Mouse (Mus musculus) kidney, postnatal 0 days (tissue): ENCODE data around the gene Odaph. TPM values are rescaled to one million over a fixed set of nuclear protein-coding genes. Genes with fewer than 3 reads are reported as not detected.

Source experiments
- ATAC-seq: fragments of 200-750 bp; cut with Nextera tagmentation; replicated peaks from 2 replicates; pipeline ENCODE4 v1.8.0; 2017; ENCODE audit warnings: low read depth, moderate number of reproducible peaks, moderate TSS enrichment, moderate library complexity; ENCODE audit not compliant: low FRiP score
- DNase-seq: peaks from one replicate; pipeline ENCODE4 v3.0.0-alpha.2; 2016; ENCODE audit warnings: low spot score
- H3K27ac ChIP-seq: fragments of 300-500 bp; sonication (generic); 2 replicates; pipeline ENCODE4 v1.5.1; 2014; ENCODE audit warnings: mild to moderate bottlenecking
- H3K27me3 ChIP-seq: fragments of 300-500 bp; sonication (generic); 2 replicates; pipeline ENCODE4 v1.6.1; 2014; ENCODE audit warnings: low read length, mixed read lengths; ENCODE audit not compliant: insufficient read depth
- H3K36me3 ChIP-seq: fragments of 300-500 bp; sonication (generic); 2 replicates; pipeline ENCODE4 v1.6.1; 2014; ENCODE audit warnings: low read length, mixed read lengths; ENCODE audit not compliant: insufficient read depth
- H3K4me1 ChIP-seq: fragments of 300-500 bp; sonication (generic); replicated peaks from 2 replicates; pipeline ENCODE4 v1.6.1; 2014; ENCODE audit warnings: antibody characterized with exemption, low read length, mixed read lengths; ENCODE audit not compliant: insufficient read depth
- H3K4me2 ChIP-seq: fragments of 300-500 bp; sonication (generic); 2 replicates; pipeline ENCODE4 v1.6.1; 2014; ENCODE audit warnings: mild to moderate bottlenecking, low read length, moderate library complexity, mixed read lengths
- H3K4me3 ChIP-seq: fragments of 300-500 bp; sonication (generic); replicated peaks from 2 replicates; pipeline ENCODE4 v1.5.1; 2014; ENCODE audit warnings: low read depth, low read length
- H3K9ac ChIP-seq: fragments of 300-500 bp; sonication (generic); 2 replicates; pipeline ENCODE4 v1.6.1; 2014; ENCODE audit warnings: low read depth, low read length
- H3K9me3 ChIP-seq: fragments of 300-500 bp; sonication (generic); replicated peaks from 2 replicates; pipeline ENCODE4 v1.6.1; 2016; ENCODE audit warnings: low read length, inconsistent platforms, mixed read lengths
- CTCF ChIP-seq: IDR thresholded peaks from 2 replicates; pipeline ENCODE4 v1.5.1; 2016; ENCODE audit warnings: antibody characterized with exemption, low read depth, mild to moderate bottlenecking, moderate library complexity
- whole genome bisulfite sequencing: fragments of 180-500 bp; shearing (Covaris S2); extraction: QIAGEN DNeasy Blood & Tissue Kit; methylation state at CpG from one replicate; pipeline ENCODE4 v1.1.7; 2014; 5-methylcytosine and 5-hydroxymethylcytosine counted together
- polyA plus RNA-seq: library from polyadenylated mRNA; unstranded; fragments of >200 nt; fragmentation: Nextera tagmentation; extraction: Ambion mirVana; gene quantifications from 2 replicates; pipeline ENCODE4 v1.2.1, GENCODE M21; 2015

Odaph gene
- polyA plus RNA-seq, 1 experiment from 2014 or later: not detected

DNA sequence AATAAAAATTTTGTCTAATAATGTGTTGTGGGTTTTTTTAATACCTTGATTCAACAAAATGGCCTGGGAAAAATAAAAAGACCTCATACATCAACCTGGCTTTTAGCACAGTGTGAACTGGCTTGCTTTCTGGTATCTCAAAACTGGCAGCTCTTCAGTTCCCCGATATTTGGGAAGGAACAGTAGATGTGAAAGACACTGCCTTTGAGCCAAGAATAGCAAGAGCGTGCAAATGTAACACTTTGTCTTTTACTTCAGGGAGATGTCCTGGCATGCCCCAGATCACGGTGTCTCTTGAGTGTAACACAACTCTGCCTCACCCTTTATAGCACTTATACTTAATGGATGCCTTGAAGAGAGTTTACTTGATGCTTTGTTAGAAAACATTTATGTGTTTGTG, 15.2 kb upstream of the Odaph start:
- no peaks in the 10 kb centered on the region for H3K9me3 ChIP-seq
- H3K4me1 ChIP-seq: no peaks in the 10 kb centered on the region
- H3K4me3 ChIP-seq: no peak overlapping the region
- no peak overlapping the region for H3K9ac ChIP-seq
- 87% methylated on average over 3 of the region's 3 CpGs for WGBS
- TF ChIP-seq CTCF: no peak
- H3K27me3 ChIP-seq: no peaks in the 10 kb centered on the region
- no peaks in the 10 kb centered on the region; the same call in 1 of the 2 replicates for H3K36me3 ChIP-seq
- no peak overlapping the region for H3K4me2 ChIP-seq
- DNase-seq: no peak
- no peak overlapping the region for H3K27ac ChIP-seq
- no peak for ATAC-seq

- 88% methylated on average over 7 of the region's 7 CpGs for WGBS
- Histone ChIP-seq H3K9me3 (no peaks in the 10 kb centered on the region), H3K4me2 (no peak overlapping the region), H3K27ac (no peak overlapping the region), H3K4me1 (no peaks in the 10 kb centered on the region), H3K36me3 (no peaks in the 10 kb centered on the region; the same call in 1 of the 2 replicates), H3K4me3 (no peak overlapping the region), H3K27me3 (no peaks in the 10 kb centered on the region), H3K9ac (no peak overlapping the region)
- no peak for DNase-seq
- TF ChIP-seq CTCF: no peak
- ATAC-seq: no peak
Measured at GRCm38 (mm10) chr5:91974002-91974401, 13.3 kb upstream of the Odaph start.

- Histone ChIP-seq H3K27me3 (no peaks in the 10 kb centered on the region), H3K9ac (no peak overlapping the region), H3K4me3 (no peak overlapping the region), H3K4me2 (no peak overlapping the region), H3K9me3 (no peaks in the 10 kb centered on the region), H3K36me3 (no peaks in the 10 kb centered on the region), H3K4me1 (no peaks in the 10 kb centered on the region), H3K27ac (no peak overlapping the region)
- ATAC-seq (no peak), DNase-seq (no peak)
- no peak for TF ChIP-seq CTCF
- 88% methylated on average over 9 of the region's 9 CpGs for WGBS
Measured at GRCm38 (mm10) chr5:91975758-91976157, 11.5 kb upstream of the Odaph start.

- Histone ChIP-seq H3K27me3 (no peaks in the 10 kb centered on the region), H3K9me3 (no peaks in the 10 kb centered on the region), H3K4me1 (no peaks in the 10 kb centered on the region), H3K4me3 (no peak overlapping the region), H3K36me3 (no peaks in the 10 kb centered on the region), H3K27ac (no peak overlapping the region), H3K4me2 (no peak overlapping the region), H3K9ac (no peak overlapping the region)
- no peak for DNase-seq
- no peak for TF ChIP-seq CTCF
- no peak for ATAC-seq
- 76% methylated on average over 10 of the region's 10 CpGs for WGBS
Measured at GRCm38 (mm10) chr5:91976566-91977396, 10.5 kb upstream of the Odaph start.

GRCm38 (mm10) chr5:91977397-91977770, 9.9 kb upstream of the Odaph start:
- Histone ChIP-seq H3K9me3 (no peaks in the 10 kb centered on the region), H3K27ac (no peak overlapping the region), H3K9ac (no peak overlapping the region), H3K36me3 (no peaks in the 10 kb centered on the region), H3K4me3 (no peak overlapping the region), H3K27me3 (no peaks in the 10 kb centered on the region), H3K4me1 (no peaks in the 10 kb centered on the region), H3K4me2 (no peak overlapping the region)
- DNase-seq (no peak), ATAC-seq (no peak)
- no peak for TF ChIP-seq CTCF
- WGBS: 87% methylated on average over 2 of the region's 2 CpGs

DNA sequence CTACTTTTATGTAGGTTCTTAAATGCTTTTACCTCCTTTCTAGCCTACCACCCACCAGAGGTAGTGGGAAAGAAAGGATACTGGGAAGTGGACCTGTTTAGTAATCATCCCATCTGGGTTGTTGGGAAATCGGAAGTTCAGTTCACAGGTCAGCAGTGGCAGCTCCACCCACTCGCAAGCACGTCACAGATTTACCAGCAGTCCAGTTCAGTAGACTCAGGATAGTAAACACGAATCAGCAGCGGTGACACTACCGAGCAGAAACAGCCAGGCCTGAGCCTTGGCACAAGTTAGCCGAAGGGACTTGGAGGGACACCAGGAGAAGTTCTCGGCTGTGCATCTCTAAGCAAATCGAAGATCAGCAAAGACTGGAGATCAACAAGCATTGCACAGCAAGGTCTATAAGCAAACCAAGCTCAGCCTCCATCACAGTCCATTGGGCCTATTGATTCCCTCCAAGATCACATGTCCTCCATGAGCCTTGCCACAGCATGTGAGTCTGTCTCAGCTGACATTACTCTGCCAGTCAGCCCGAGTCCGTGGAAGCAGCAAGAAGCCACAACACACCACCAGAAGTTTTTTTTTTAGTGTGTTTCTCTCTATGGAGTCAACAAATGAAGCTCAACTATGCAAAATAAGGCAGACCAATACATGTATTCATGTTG, 6.0 kb upstream of the Odaph start:
- no peaks in the 10 kb centered on the region for H3K27me3 ChIP-seq
- no peaks in the 10 kb centered on the region for H3K4me1 ChIP-seq
- DNase-seq (no peak), ATAC-seq (no peak)
- H3K9ac ChIP-seq: no peak overlapping the region
- no peak overlapping the region for H3K4me3 ChIP-seq
- no peaks in the 10 kb centered on the region for H3K36me3 ChIP-seq
- no peak overlapping the region for H3K4me2 ChIP-seq
- no peak overlapping the region for H3K27ac ChIP-seq
- H3K9me3 ChIP-seq: no peaks in the 10 kb centered on the region
- WGBS: 87% methylated on average over 11 of the region's 11 CpGs
- TF ChIP-seq CTCF: no peak
